Mouse (Mus musculus) mouse embryonic stem cell (cell line): Measurements from ENCODE around the gene Tpcn1.

ENCODE experiments used
- in situ Hi-C, 2 experiments: fragments of 300-500 bp; cut with MboI; formaldehyde crosslinking; loops; 1 replicate in 1 of 2; 3 replicates in 1 of 2; pipeline ENCODE4 v1.14.3; 2019 to 2020; ENCODE audit warnings: low sequenced_read_pairs in 2 of 2, low pct_unique_long_range_greater_than_20kb in 1 of 2, mixed read lengths in 1 of 2; ENCODE audit not compliant: unreplicated experiment in 1 of 2

Tpcn1 gene

GRCm38 (mm10) chr5:120568336-120568768 lies 20.1 kb downstream of the Tpcn1 start:
- in situ Hi-C loops: no loop called here

DNA sequence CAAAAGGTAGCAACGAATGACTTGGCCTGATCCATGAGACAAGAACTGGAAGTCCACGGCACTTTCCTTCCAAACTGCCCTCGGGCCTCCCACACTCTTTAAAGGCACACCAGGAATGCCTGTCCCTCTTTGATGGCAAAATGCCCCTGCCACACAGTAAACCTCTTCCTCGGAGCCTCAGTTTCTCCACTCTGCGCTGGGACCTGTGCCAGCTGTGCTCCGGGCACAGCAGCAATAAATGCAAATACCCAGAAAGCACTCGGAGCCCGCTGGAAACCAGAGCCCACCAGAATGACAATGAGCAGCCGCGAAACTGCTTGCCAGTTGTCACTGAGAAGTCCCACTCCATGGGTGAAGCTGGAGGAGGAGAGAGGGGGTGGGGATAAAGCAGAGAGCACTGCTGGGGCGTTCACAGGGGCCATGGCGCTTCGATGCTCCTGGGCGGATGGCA lies 20.7 kb downstream of the Tpcn1 start:
- in situ Hi-C loops: no loop called here

DNA sequence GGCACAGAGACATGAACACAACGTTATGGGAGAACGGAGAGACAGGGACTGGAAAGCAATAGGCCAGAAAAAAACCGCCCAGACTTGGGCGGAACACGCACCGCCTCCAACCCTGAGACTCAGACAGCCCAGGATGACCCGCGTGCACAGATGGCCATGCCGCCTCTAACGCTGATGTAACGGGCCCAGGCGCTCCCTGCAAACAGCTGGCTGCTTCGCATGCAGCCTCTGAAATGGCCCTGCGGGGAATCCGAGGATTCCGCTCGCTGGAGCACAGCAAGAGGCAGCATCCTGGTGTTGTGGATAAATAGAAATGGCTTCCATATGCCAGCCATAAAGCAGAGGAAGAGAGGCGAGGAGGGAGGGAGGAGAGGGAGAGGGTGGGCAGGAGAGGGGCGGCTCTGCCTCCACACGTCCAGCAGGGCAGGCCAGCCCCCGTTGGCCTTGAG lies 21.2 kb downstream of the Tpcn1 start:
- in situ Hi-C loops: no loop called here

DNA sequence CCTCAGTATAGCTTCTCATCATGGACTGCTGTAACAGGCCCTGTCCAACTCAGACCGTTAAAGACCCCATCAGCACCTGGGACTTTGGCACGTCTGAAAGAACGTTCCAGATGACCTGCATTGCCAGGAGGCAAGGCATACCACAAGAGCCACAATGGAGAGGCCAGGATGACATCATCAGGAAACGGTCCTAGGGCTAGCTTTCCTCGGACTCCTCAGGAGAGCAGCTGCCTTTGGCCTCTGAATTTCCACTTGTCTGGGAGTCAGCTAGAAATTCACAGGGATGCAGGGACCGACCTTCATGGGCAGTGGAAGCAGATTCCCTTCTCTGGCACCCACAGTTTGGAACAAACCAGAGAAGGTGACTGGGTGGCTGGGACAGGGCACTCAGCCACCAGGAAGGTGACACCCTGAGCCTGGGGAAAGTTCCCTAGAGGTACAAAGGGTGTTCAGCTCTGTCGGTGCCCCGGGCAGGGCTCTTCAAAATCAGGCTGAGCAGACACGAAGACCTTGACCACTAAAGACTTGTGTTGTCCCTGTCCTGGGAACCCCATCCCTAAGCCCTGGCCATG lies 21.7 kb downstream of the Tpcn1 start:
- in situ Hi-C loops: no loop called here

DNA sequence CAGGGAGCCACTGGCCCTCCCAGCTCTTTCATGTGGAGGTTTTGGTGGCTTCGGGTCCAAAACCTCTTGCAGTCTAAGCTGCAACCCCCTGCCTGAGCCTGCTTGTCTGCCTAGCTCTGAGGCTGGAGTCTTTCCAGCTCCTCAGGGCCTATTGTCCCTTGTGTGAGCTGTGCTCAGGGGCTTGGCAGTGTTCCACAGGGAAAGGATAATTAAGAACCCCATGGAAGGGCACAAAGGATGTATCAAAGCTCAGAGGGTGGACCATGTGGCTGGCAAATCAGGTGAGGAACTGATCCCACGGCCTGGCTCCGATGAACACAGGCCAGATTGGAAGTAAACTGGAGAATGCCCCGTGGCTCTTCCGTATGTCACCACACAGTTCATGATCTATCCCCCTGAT lies 22.4 kb downstream of the Tpcn1 start:
- in situ Hi-C loops: no loop called here

GRCm38 (mm10) chr5:120565171-120565905 lies 23.1 kb downstream of the Tpcn1 start:
- in situ Hi-C loops: no loop called here

DNA sequence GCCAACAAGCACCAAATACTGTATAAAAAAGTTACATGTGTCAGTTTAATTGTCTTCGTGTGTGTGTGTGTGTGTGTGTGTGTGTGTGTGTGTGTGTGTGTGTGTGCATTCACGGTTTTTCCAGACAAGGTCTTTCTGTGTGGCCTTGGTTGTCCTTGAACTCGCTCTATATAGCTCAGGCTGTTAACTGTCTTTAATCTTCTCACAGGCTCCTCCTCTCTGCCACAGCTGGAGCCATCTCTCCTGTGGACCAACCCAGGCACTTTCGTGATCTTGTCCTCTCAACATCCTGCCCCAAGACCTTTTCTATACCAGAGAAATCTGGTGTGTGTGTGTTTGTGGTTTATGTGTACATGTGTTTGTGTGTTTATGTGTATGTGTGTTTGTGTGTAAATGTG lies 24.6 kb downstream of the Tpcn1 start:
- in situ Hi-C loops: no loop called here

- in situ Hi-C loops: no loop called here
Observed at GRCm38 (mm10) chr5:120562956-120563913, 25.2 kb downstream of the Tpcn1 start.

DNA sequence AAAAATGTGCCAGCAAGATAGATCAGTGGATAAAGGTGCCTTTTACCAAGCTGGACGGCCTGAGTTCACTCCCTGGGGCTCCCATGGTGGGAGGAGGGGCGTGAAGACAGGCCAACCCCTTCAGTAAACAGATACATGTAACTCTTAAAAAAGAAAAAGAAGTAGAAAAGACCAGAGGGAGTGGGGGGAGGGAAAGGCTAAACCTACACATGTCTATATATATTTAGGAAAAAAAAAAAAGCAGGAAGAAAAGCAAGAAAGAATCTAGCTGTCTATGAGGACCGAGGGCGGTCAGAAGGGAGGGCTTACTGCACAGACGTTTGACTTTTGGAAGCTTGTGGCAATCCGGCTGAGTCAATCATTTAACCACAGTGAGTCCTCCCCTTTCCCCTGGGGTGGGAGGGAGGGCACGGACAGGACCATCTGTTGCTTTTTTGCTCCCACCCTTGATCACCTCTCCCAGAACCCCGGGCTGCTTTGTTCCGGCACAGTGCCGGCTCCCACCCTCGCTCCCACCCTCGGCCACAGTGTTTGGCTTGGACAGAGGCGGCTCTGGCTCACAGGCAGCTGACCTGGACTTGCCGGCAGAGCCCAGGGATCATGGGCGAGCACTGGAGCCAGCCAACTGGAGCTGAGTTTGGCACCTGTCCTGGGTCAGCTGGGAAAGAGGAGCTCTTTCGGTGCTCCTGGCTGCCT lies 27.7 kb downstream of the Tpcn1 start:
- in situ Hi-C loops: no loop called here

DNA sequence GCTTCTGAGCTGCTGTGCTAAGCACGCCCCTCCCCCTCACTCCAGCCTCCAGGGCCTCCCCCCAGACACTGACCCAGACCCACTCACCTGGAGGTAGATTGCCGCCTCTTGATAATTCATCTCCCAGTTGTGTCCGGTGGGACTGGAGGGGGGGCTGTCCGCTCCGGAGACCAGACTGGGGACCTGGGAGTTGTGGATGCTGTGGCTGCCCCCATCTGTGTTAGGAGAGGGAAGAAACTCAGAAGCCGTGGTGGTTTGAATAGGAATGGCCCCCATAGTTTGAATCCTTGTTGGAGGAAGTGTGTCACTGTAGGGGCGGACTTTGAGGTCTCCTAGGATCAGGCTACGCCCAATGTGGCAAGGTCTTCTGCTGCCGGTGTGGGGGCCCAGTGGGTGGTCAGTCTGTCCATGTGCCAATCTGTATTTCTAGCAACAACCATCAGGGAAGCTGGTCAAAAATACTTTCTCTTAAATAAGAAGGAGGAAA lies 28.3 kb downstream of the Tpcn1 start:
- in situ Hi-C loops: no loop called here

- in situ Hi-C loops: no loop called here
Observed at GRCm38 (mm10) chr5:120558762-120559161, 29.7 kb downstream of the Tpcn1 start.

GRCm38 (mm10) chr5:120558041-120558440 lies 30.4 kb downstream of the Tpcn1 start:
- in situ Hi-C loops: no loop called here

DNA sequence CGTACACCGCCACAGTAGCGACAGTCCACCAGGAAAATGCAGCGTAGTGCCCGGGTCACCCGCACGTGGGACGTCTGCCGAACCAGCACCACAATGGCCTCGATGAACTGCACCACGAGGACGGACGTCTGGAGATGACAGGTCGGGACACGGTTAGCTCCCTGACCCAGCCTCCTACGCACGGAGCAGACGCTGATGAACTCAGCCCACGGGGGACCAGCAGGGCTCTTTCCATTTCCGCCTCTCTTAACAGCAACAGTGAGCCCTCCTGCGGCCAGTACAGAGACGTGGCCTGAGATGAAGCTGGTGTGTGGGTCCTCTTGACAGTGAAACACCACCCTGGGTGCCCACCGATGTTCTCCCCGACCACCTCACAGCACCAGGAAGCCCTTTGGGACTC lies 32.6 kb downstream of the Tpcn1 start:
- in situ Hi-C loops: no loop called here

DNA sequence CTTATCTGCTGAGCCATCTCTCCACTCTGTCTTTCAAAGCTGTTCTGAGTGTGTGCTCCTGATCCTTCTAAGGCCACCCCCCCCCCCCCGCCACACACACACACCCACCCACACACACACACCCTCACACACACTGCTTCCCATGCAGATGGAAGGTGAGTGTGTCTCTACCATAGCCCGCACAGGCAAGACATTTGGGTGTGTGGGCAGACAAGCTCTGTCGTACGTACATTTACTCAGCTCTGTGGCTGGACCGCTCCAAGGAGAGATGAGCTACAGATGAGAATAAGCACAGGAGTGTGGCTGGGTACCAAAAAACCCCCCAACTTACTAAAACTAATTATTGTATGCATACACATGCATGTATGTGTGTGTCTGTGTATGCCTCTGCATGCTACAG lies 37.8 kb downstream of the Tpcn1 start:
- in situ Hi-C loops: no loop called here

GRCm38 (mm10) chr5:120550137-120550536 lies 38.3 kb downstream of the Tpcn1 start:
- in situ Hi-C loops: no loop called here

GRCm38 (mm10) chr5:120548236-120548850 lies 40.1 kb downstream of the Tpcn1 start:
- in situ Hi-C loops: no loop called here

- in situ Hi-C loops: no loop called here
Observed at GRCm38 (mm10) chr5:120536632-120537031, 51.8 kb downstream of the Tpcn1 start.

DNA sequence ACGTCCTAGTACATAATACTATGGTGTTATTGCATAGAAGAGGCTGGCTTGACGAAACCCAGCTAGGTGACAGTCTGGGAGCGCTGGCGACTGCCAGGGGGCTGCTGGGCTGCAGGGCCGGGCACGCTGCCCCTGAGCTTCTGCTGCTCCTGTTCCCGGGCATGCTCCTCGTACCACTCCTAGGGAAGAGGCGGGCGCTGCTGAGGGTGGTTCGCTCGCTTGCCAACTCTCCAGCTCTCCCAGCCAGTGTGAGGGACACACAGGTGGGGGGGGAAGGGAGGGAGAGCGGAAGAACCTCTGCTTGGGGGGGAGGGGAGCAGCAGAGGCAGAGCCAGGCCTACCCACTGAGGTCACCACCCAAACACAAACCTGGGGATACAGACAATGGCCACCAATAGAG lies 52.4 kb downstream of the Tpcn1 start:
- in situ Hi-C loops: no loop called here
